Mouse (Mus musculus): Measurements from ENCODE around the gene Nr1h5. TPM values are rescaled to one million over a fixed set of nuclear protein-coding genes. Genes with fewer than 3 reads are reported as not detected.

The Nr1h5 gene
- polyA plus RNA-seq, 1 experiment: not detected

DNA sequence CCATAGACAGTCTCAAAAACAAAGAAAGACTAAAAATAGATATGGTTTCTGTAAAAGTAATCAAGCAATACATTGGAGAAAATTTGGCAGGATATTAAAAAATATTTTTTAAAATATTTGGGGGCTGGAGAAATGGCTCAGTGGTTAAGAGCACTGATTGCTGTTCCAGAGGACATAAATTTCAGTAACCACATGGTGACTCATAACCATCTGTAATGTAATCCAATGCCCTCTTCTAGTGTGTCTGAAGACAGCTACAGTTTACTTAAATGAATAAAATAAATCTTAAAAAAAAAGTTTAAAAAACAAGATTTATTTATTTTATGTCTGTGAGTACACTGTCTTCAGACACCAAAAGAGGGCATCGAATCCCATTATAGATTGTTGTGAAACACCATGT lies 64.8 kb downstream of the Nr1h5 start:
- WGBS: 88% methylated on average over 1 of the region's 1 CpGs
- no peak for DNase-seq (ENCODE audit: low read depth, low spot score)

Other genes starting within 250 kb of the Nr1h5 start
- 2.5 and 3.5 TPM in 2 replicates for gene Tspan2, start 229.6 kb downstream of the Nr1h5 start, polyA plus RNA-seq (2012; rRNA removed)
- not detected in 2 replicates for gene Tshb, start 181.4 kb downstream of the Nr1h5 start, polyA plus RNA-seq (2012; rRNA removed)
- gene Sycp1, start 28.0 kb downstream of the Nr1h5 start, polyA plus RNA-seq (2012; rRNA removed): not detected in 2 replicates
- 13.9 and 17.7 TPM in 2 replicates for gene Sike1, start 31.6 kb upstream of the Nr1h5 start, polyA plus RNA-seq (2012; rRNA removed)
- 26.7 and 28.0 TPM in 2 replicates for gene Csde1, start 56.3 kb upstream of the Nr1h5 start, polyA plus RNA-seq (2012; rRNA removed)
- gene Nras, start 94.2 kb upstream of the Nr1h5 start, polyA plus RNA-seq (2012; rRNA removed): 21.6 and 23.0 TPM in 2 replicates
- gene Ampd1, start 109.9 kb upstream of the Nr1h5 start, polyA plus RNA-seq (2012; rRNA removed): 0.17 TPM in 1 of 2 replicates, not detected in the other
- 0.25 and 0.33 TPM in 2 replicates for gene Dennd2c, start 138.5 kb upstream of the Nr1h5 start, polyA plus RNA-seq (2012; rRNA removed)
- 18.9 and 19.7 TPM in 2 replicates for gene Bcas2, start 207.5 kb upstream of the Nr1h5 start, polyA plus RNA-seq (2012; rRNA removed)